Mouse (Mus musculus): Measurements from ENCODE around the gene Adcy5.

The Adcy5 gene

GRCm38 (mm10) chr16:35318397-35318796 lies 163.7 kb downstream of the Adcy5 start:
- no peak for DNase-seq (ENCODE audit: low spot score)

- DNase-seq (ENCODE audit: low spot score) = peak; percentile 83
Measured at GRCm38 (mm10) chr16:35319335-35319734, 164.7 kb downstream of the Adcy5 start.

- DNase-seq (ENCODE audit: low spot score) = no peak
Measured at GRCm38 (mm10) chr16:35319773-35320172, 165.1 kb downstream of the Adcy5 start.

GRCm38 (mm10) chr16:35330451-35330850 lies 175.8 kb downstream of the Adcy5 start:
- peak; percentile 86 for DNase-seq (ENCODE audit: low spot score)

Measured in retina, embryonic 14.5 days (tissue).